Mouse (Mus musculus): ENCODE data around the gene Zfp580. TPM values are rescaled to one million over a fixed set of nuclear protein-coding genes. Genes with fewer than 3 reads are reported as not detected.

Gene Zfp580
- total RNA-seq, 1 experiment from 2014 or later = 0.93 TPM

- ATAC-seq (ENCODE audit: extremely low read depth, insufficient number of reproducible peaks, low FRiP score, poor library complexity, severe bottlenecking) = no peak
Observed at GRCm38 (mm10) chr7:5089853-5090252, 38.5 kb downstream of the Zfp580 start.

- ATAC-seq (ENCODE audit: extremely low read depth, insufficient number of reproducible peaks, low FRiP score, poor library complexity, severe bottlenecking) = no peak
Observed at GRCm38 (mm10) chr7:5091008-5091728, 39.8 kb downstream of the Zfp580 start.

GRCm38 (mm10) chr7:5092381-5092780, 41.0 kb downstream of the Zfp580 start:
- ATAC-seq (ENCODE audit: extremely low read depth, insufficient number of reproducible peaks, low FRiP score, poor library complexity, severe bottlenecking) = no peak

GRCm38 (mm10) chr7:5092831-5093510, 41.6 kb downstream of the Zfp580 start:
- no peak for ATAC-seq (ENCODE audit: extremely low read depth, insufficient number of reproducible peaks, low FRiP score, poor library complexity, severe bottlenecking)

- no peak for ATAC-seq (ENCODE audit: extremely low read depth, insufficient number of reproducible peaks, low FRiP score, poor library complexity, severe bottlenecking)
Observed at GRCm38 (mm10) chr7:5098769-5099168, 47.4 kb downstream of the Zfp580 start.

- ATAC-seq (ENCODE audit: extremely low read depth, insufficient number of reproducible peaks, low FRiP score, poor library complexity, severe bottlenecking) = no peak
Observed at GRCm38 (mm10) chr7:5099796-5100195, 48.5 kb downstream of the Zfp580 start.

- peak; percentile 90 for ATAC-seq (ENCODE audit: extremely low read depth, insufficient number of reproducible peaks, low FRiP score, poor library complexity, severe bottlenecking)
Observed at GRCm38 (mm10) chr7:5101066-5101663, 49.8 kb downstream of the Zfp580 start.

GRCm38 (mm10) chr7:5102564-5102963, 51.2 kb downstream of the Zfp580 start:
- no peak for ATAC-seq (ENCODE audit: extremely low read depth, insufficient number of reproducible peaks, low FRiP score, poor library complexity, severe bottlenecking)

Other genes with a start within 250 kb of the Zfp580 start
- gene Ube2s, start 238.9 kb upstream of the Zfp580 start, total RNA-seq (2017) = 94.5 and 103 TPM in 2 replicates
- not detected in 2 replicates for gene Shisa7, start 206.8 kb upstream of the Zfp580 start, total RNA-seq (2017)
- 11.3 and 12.2 TPM in 2 replicates for gene Isoc2b, start 181.3 kb upstream of the Zfp580 start, total RNA-seq (2017)
- gene Isoc2a, start 174.4 kb upstream of the Zfp580 start, total RNA-seq (2017) = 4.0 and 4.2 TPM in 2 replicates
- not detected in 2 replicates for gene Gm36210, start 145.0 kb upstream of the Zfp580 start, total RNA-seq (2017)
- 6.0 and 7.2 TPM in 2 replicates for gene Zfp628, start 136.3 kb upstream of the Zfp580 start, total RNA-seq (2017)
- gene Nat14, start 129.5 kb upstream of the Zfp580 start, total RNA-seq (2017) = 1.2 and 2.2 TPM in 2 replicates
- gene Ssc5d, start 125.8 kb upstream of the Zfp580 start, total RNA-seq (2017) = 0.47 and 1.4 TPM in 2 replicates
- gene Sbk2, start 87.1 kb upstream of the Zfp580 start, total RNA-seq (2017) = not detected in 2 replicates
- gene Sbk3, start 80.4 kb upstream of the Zfp580 start, total RNA-seq (2017) = not detected in 2 replicates
- 4.1 and 4.5 TPM in 2 replicates for gene Zfp579, start 55.4 kb upstream of the Zfp580 start, total RNA-seq (2017)
- 8.8 and 13.7 TPM in 2 replicates for gene Zfp524, start 37.1 kb upstream of the Zfp580 start, total RNA-seq (2017)
- gene Fiz1, start 36.8 kb upstream of the Zfp580 start, total RNA-seq (2017) = 19.8 and 22.2 TPM in 2 replicates
- 1.8 TPM in 1 of 2 replicates, not detected in the other for gene Gm44973, start 36.0 kb upstream of the Zfp580 start, total RNA-seq (2017)
- 34.3 and 38.5 TPM in 2 replicates for gene Zfp865, start 31.2 kb upstream of the Zfp580 start, total RNA-seq (2017)
- gene Ccdc106, start 31.0 kb upstream of the Zfp580 start, total RNA-seq (2017) = 0.23 TPM in 1 of 2 replicates, not detected in the other
- 0.98 and 1.6 TPM in 2 replicates for gene 4632433K11Rik, start 17.4 kb upstream of the Zfp580 start, total RNA-seq (2017)
- 2.9 and 3.4 TPM in 2 replicates for gene Zfp784, start 13.1 kb upstream of the Zfp580 start, total RNA-seq (2017)
- gene U2af2, start 10.6 kb downstream of the Zfp580 start, total RNA-seq (2017) = 168 and 188 TPM in 2 replicates
- gene Epn1, start 28.7 kb downstream of the Zfp580 start, total RNA-seq (2017) = 118 and 130 TPM in 2 replicates
- not detected in 2 replicates for gene Rfpl4, start 65.4 kb downstream of the Zfp580 start, total RNA-seq (2017)
- 0.98 TPM in 1 of 2 replicates, not detected in the other for gene Rasl2-9, start 74.4 kb downstream of the Zfp580 start, total RNA-seq (2017)
- gene Vmn1r55, start 98.1 kb downstream of the Zfp580 start, total RNA-seq (2017) = not detected in 2 replicates
- not detected in 2 replicates for gene Vmn1r56, start 145.2 kb downstream of the Zfp580 start, total RNA-seq (2017)
- not detected in 2 replicates for gene Vmn1r57, start 167.0 kb downstream of the Zfp580 start, total RNA-seq (2017)

Measured in neutrophil, adult 5-6 weeks (primary cell).